Mouse (Mus musculus) heart, embryonic 12.5 days (tissue): ENCODE measurements around the gene Mrps27. TPM values are rescaled to one million over a fixed set of nuclear protein-coding genes. Genes with fewer than 3 reads are reported as not detected.
A peak's percentile ranks its signal among the peaks of the same experiment; 100 is the strongest.

Experiments used
- ATAC-seq: fragments of 200-750 bp; cut with Nextera tagmentation; 2 replicates; pipeline ENCODE4 v1.8.0; 2017; ENCODE audit warnings: moderate TSS enrichment, moderate library complexity; ENCODE audit not compliant: insufficient number of reproducible peaks, low FRiP score
- H3K27ac ChIP-seq: fragments of 300-500 bp; sonication (generic); 2 replicates; pipeline ENCODE4 v1.5.1; 2016; ENCODE audit warnings: mild to moderate bottlenecking, moderate library complexity; ENCODE audit not compliant: poor library complexity, severe bottlenecking
- H3K27me3 ChIP-seq: fragments of 300-500 bp; sonication (generic); replicated peaks from 2 replicates; pipeline ENCODE4 v1.6.1; 2016; ENCODE audit warnings: mild to moderate bottlenecking, moderate library complexity
- H3K36me3 ChIP-seq: fragments of 300-500 bp; sonication (generic); 2 replicates; pipeline ENCODE4 v1.6.1; 2016; ENCODE audit warnings: mild to moderate bottlenecking, moderate library complexity
- H3K4me1 ChIP-seq: fragments of 300-500 bp; sonication (generic); replicated peaks from 2 replicates; pipeline ENCODE4 v1.6.1; 2016; ENCODE audit warnings: mild to moderate bottlenecking
- H3K4me2 ChIP-seq: fragments of 300-500 bp; sonication (generic); 2 replicates; pipeline ENCODE4 v1.6.1; 2016; ENCODE audit warnings: mild to moderate bottlenecking, moderate library complexity
- H3K4me3 ChIP-seq: fragments of 300-500 bp; sonication (generic); 2 replicates; pipeline ENCODE4 v1.5.1; 2016; ENCODE audit warnings: mild to moderate bottlenecking
- H3K9ac ChIP-seq: fragments of 300-500 bp; sonication (generic); 2 replicates; pipeline ENCODE4 v1.6.1; 2016; ENCODE audit warnings: mild to moderate bottlenecking, moderate library complexity
- H3K9me3 ChIP-seq: fragments of 300-500 bp; sonication (generic); replicated peaks from 2 replicates; pipeline ENCODE4 v1.6.1; 2016; ENCODE audit warnings: mild to moderate bottlenecking, moderate library complexity
- WGBS: fragments of 180-500 bp; shearing (Covaris S2); methylation state at CpG from one replicate; pipeline ENCODE4 v1.1.7; 2016; 5-methylcytosine and 5-hydroxymethylcytosine counted together
- polyA plus RNA-seq: library from polyadenylated mRNA; unstranded; fragments of >200 nt; fragmentation: Nextera tagmentation; extraction: Ambion mirVana; gene quantifications from 2 replicates; pipeline ENCODE4 v1.2.1, GENCODE M21; 2016

Gene Mrps27
- polyA plus RNA-seq, 1 experiment from 2014 or later, result 72.6 TPM

DNA sequence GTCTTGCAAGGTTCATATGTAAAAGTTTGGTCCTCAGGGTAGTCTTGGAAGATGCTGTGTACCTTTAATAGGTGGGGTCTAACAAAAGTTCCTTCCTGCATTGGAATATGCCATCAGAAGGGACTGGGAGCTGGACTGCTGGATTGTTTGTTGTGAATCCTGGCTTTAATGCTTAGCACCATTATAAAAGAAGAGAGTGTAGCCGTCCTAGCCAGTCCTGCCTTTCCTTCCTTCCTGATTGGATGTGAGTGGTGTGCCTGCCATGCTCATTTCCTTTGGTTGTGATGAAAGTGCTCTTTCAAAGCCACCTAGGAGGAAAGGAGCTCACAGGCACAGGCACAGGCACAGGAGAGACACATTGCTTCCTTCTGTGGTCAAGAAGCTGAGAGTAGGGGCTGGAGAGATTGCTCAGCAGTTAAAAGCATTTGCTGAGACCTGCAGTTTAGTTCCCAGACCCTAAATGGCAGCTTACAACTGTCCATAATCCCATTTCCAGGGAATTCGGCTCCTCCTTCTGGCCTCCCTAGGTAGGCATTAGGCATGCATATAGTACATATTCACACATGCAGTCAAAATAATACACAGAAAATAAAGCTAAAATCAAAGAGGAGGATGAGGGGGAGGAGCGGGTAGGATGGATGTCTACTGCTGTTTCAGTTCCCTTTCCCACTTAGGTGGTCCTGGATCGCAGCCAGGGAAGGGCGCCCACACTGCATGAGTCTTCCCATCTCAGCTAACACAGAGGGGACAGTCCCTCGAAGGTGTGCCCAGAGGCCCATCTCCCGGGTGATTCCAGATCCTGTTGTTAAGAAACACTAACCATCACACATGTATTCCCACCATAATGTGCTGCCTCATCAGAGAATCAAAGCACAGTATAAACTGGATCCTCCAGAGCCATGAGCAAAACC is 43.6 kb downstream of the Mrps27 start:
- H3K4me2 ChIP-seq, result no peak overlapping the region
- H3K4me3 ChIP-seq, result no peak overlapping the region
- ATAC-seq, result no peak
- no peaks in the 10 kb centered on the region for H3K27me3 ChIP-seq
- WGBS, result 83% methylated on average over 7 of the region's 7 CpGs
- no peaks in the 10 kb centered on the region for H3K9me3 ChIP-seq
- 0 out of 2 replicates have a peak, but pooled peaks cover 4% of the 10 kb centered on the region for H3K4me1 ChIP-seq
- peaks cover 16% of the 10 kb centered on the region for H3K36me3 ChIP-seq
- no peak overlapping the region for H3K27ac ChIP-seq
- H3K9ac ChIP-seq, result no peak overlapping the region

DNA sequence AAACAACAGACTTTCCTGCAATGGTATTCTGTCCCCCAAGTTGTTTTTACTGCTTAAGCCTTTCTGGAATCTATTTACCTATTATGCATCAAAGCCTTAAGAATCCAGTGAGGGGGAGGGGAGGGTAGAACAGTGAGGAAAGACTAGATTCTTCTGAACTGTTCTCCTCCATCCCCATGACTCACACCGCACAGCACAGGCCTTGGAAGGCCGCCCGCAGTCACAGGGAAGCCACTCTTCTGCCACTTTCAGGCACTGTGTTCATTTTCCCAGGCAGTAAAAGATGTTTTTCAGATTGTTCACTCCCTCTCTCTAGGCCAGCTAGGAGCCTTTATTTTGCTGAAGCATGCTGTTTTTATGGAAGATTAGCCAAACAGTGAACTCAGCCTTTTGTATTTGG is 46.8 kb downstream of the Mrps27 start:
- Histone ChIP-seq H3K4me2 (no peak overlapping the region), H3K36me3 (peaks cover 7% of the 10 kb centered on the region), H3K27ac (no peak overlapping the region), H3K27me3 (no peaks in the 10 kb centered on the region), H3K9me3 (no peaks in the 10 kb centered on the region), H3K4me3 (no peak overlapping the region), H3K9ac (no peak overlapping the region), H3K4me1 (peaks cover 18% of the 10 kb centered on the region)
- 77% methylated on average over 3 of the region's 3 CpGs for WGBS
- no peak for ATAC-seq

DNA sequence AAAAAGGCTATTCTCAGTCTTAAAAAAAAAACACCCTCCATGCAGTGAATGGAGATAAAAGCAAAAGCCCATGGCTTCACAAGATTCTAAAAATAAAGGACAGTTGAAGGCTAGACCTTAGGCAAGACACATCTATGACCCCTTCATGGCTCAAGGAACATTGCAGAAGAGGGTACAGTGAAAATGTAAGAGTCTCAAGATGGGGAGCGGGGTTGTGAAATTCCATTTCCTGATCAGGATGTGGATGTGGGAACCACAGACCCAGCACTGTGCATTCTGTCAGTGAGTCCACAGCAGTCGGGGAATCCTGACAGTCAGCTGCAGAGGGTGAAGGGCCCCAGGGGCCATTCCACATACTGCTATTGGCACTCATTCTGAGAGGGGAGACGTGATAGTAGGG is 48.5 kb downstream of the Mrps27 start:
- Histone ChIP-seq H3K4me1 (peaks cover 27% of the 10 kb centered on the region), H3K4me2 (no peak overlapping the region), H3K4me3 (no peak overlapping the region), H3K36me3 (peaks cover 9% of the 10 kb centered on the region), H3K27me3 (no peaks in the 10 kb centered on the region), H3K27ac (no peak overlapping the region), H3K9me3 (no peaks in the 10 kb centered on the region), H3K9ac (no peak overlapping the region)
- WGBS, result 75% methylated on average over 3 of the region's 3 CpGs
- ATAC-seq, result no peak

DNA sequence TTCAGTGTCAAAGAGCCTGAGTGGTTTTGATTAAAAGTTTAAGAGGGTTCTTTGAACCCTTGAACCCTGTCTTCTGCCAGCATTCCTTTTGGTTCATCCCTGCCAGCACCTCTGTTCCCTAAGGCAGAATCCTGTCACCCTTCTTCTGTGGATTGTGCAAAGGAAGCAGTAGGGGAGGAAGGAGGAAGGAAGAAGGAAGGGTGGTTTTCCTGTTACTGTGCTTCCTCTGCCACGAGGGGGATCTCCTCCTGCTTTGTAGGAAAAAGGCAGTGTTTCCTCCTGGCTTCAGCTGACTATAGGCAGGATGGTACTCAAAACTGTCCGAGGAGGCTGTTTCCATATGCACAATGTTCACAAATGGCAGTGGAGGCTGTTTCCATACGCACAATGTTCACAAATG is 50.1 kb downstream of the Mrps27 start:
- no peaks in the 10 kb centered on the region for H3K27me3 ChIP-seq
- no peak overlapping the region for H3K4me2 ChIP-seq
- H3K9me3 ChIP-seq, result no peaks in the 10 kb centered on the region
- peaks cover 33% of the 10 kb centered on the region for H3K4me1 ChIP-seq
- peak overlapping the region; percentile 77; the same call in 1 of the 2 replicates for H3K27ac ChIP-seq
- H3K36me3 ChIP-seq, result peaks cover 9% of the 10 kb centered on the region
- H3K4me3 ChIP-seq, result no peak overlapping the region
- no peak for ATAC-seq
- peak overlapping the region; percentile 13; the same call in 1 of the 2 replicates for H3K9ac ChIP-seq
- WGBS, result 63% methylated on average over 3 of the region's 3 CpGs

DNA sequence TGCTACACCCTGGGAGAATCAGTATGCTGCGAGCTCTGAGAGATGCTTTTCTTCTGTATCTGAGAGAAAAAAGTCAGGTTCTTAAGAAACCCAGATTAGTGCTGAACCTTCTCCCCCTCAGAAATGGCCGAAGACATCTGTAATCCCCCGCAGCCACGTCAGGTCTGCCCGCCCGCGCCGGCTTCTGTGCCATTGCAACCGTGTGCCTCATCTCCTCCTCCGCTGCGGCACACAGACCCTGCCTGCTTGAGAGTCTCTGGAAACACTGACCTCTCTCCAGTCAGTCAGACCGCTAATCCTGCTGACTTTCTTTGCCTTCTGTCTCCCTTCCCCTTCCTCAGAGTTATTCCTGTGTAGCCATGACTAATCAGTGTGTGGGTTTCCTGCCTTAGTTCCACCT is 50.9 kb downstream of the Mrps27 start:
- Histone ChIP-seq H3K4me2 (0 out of 2 replicates have a peak overlapping the region, but pooled peaks have one; percentile 20), H3K36me3 (peaks cover 10% of the 10 kb centered on the region), H3K9ac (no peak overlapping the region), H3K27ac (peak overlapping the region; percentile 77), H3K9me3 (no peaks in the 10 kb centered on the region), H3K4me1 (peaks cover 33% of the 10 kb centered on the region), H3K4me3 (no peak overlapping the region), H3K27me3 (no peaks in the 10 kb centered on the region)
- 0 out of 2 replicates have a peak, but pooled peaks have one; percentile 45 for ATAC-seq
- WGBS, result 60% methylated on average over 12 of the region's 12 CpGs

DNA sequence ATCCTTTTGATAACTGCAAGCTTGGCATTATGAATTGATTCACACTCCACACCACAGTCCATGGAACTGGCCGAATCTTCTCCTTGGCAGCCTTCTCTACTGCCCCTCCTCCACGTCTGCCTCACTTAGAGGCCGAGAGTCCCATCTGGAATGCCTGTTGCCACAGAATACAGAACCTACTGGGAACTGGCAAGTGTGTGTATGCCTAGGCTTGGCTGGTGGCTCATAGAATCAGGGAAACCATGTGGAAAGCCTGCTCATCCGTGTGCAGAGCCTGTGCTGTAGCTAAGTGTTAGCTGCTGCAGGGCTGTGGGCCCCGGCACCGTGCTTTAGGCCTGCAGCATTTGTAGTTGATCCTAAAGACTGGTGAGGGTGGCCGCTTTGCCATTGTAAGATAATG is 52.6 kb downstream of the Mrps27 start:
- H3K27me3 ChIP-seq, result no peaks in the 10 kb centered on the region
- 71% methylated on average over 7 of the region's 7 CpGs for WGBS
- no peak overlapping the region for H3K9ac ChIP-seq
- no peaks in the 10 kb centered on the region for H3K9me3 ChIP-seq
- H3K36me3 ChIP-seq, result peaks cover 15% of the 10 kb centered on the region
- no peak for ATAC-seq
- H3K4me3 ChIP-seq, result no peak overlapping the region
- no peak overlapping the region for H3K27ac ChIP-seq
- peaks cover 33% of the 10 kb centered on the region for H3K4me1 ChIP-seq
- H3K4me2 ChIP-seq, result no peak overlapping the region

DNA sequence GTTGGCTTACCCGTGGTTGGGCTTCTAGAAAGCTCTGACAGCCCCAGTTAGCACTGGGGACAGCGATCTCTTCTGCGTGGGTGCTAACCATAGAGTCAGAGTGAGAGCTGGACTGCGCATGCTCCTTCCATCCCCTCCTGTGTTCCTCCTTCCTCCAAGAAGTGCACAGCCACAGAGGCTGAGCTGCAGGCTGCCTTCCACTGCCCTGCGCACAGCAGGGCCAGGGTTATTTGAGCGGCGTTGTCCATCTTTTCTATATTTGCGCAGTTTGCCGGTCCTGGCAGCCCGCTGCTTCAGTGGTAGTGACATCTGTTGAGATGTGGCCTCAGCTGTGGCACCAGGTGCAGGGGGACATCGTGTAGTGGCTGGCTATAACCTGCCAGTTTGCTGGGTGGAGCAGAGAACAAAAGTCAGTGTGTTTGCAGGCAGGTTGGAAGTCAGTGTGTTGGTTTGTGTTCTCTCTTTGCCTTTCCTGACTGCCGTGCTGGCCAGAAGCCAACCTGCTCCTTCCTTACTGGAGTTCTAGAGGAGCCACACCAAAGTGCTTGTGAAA is 53.6 kb downstream of the Mrps27 start:
- H3K9me3 ChIP-seq, result no peaks in the 10 kb centered on the region
- H3K4me1 ChIP-seq, result peaks cover 33% of the 10 kb centered on the region
- WGBS, result 88% methylated on average over 12 of the region's 12 CpGs
- H3K27ac ChIP-seq, result peak overlapping the region; percentile 37; the same call in 1 of the 2 replicates
- peaks cover 22% of the 10 kb centered on the region for H3K36me3 ChIP-seq
- no peak overlapping the region for H3K4me3 ChIP-seq
- peak overlapping the region; percentile 11; the same call in 1 of the 2 replicates for H3K9ac ChIP-seq
- no peak for ATAC-seq
- H3K4me2 ChIP-seq, result no peak overlapping the region
- H3K27me3 ChIP-seq, result no peaks in the 10 kb centered on the region

DNA sequence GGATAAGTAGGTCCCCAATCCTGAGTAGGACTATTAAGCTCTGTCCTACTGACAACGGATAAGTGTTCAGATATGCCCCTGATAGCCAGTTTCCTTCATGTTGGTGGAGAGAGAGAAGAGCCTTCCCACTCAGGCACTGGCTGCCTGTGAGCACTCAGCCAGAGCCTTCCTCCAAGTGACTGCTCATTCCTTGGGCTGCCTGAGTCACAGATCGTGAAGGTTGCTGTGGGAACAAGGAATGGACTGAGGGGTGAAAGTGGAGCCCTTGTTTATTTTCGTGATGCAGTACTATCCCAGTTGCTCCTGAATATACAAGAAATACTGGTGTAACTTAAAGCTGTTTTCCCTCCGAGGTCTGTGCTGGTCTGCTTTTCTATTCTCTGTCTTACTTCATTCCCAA is 54.8 kb downstream of the Mrps27 start:
- H3K27ac ChIP-seq, result no peak overlapping the region
- ATAC-seq, result no peak

DNA sequence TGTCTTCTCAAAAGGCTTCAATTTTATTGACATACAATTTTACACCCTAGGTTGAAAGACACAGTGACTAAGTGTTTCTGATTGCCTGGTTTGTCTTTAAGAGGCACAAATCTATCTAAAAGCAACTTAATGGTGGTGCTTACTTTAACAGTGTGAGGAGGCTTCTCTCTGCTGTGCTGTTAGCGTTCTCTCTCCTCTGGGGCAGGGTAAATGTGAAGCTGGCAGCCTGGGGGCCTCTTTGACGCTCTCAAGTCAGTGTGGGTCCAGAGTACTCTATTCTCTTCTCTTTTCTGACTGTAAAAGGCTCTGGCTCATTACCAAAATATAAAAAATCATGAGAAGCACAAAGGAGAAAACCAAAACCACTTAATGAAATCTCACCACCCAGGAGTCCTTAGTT is 64.6 kb downstream of the Mrps27 start:
- no peak overlapping the region for H3K4me3 ChIP-seq
- H3K9ac ChIP-seq, result no peak overlapping the region
- ATAC-seq, result no peak
- peaks cover 20% of the 10 kb centered on the region for H3K4me1 ChIP-seq
- H3K27ac ChIP-seq, result no peak overlapping the region
- WGBS, result 67% methylated on average over 2 of the region's 2 CpGs
- no peaks in the 10 kb centered on the region for H3K9me3 ChIP-seq
- H3K27me3 ChIP-seq, result no peaks in the 10 kb centered on the region
- no peak overlapping the region for H3K4me2 ChIP-seq
- peaks cover 51% of the 10 kb centered on the region for H3K36me3 ChIP-seq

More for the DNA sequence above, 54.8 kb downstream of the Mrps27 start:
- 59% methylated on average over 4 of the region's 4 CpGs for WGBS
- Histone ChIP-seq H3K36me3 (peaks cover 24% of the 10 kb centered on the region), H3K4me1 (peaks cover 33% of the 10 kb centered on the region), H3K4me2 (no peak overlapping the region), H3K9ac (no peak overlapping the region), H3K4me3 (no peak overlapping the region), H3K27me3 (no peaks in the 10 kb centered on the region), H3K9me3 (no peaks in the 10 kb centered on the region)

DNA sequence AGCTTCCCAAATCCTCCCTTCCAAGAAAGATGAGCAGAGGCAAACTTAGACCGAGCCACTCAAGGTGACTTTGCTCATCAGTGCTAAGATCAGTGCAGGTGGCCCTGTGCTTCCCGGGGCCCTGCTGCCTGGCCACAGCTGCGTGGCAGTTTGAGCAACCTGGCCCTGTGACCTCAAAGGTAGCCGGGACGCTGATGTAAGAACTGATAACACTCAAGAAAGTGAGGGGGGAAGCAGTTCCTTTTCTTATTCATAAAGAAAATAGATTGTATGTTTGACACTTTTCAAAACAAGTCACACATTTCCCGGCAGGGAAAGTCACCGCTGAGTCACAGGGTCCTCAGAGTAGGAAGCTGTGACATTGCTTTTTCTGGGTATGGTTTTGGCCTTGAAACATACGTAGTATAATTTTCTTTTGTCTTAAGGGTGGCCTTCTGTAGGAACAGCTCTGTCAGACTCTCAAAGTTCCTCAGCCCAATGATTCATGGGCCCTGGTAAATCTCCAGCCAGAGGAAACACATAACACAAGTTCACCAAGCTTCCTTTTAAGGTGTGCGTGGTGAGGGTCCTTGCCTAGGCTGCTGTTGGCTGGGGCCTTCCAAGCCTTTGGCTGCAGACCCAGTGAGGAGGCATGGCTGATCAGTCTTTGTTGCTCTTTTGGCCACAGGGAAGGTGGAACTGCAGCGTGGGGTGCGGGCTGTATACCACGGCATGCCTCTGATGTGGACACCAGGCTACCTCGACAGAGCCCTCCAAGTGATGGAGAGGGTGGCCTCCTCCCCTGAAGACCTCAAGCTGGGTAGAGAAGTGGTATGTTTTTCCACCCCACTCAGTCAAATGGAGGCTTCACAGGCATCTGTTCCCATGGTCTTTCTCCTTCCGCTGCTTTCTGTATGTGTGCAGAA is 66.3 kb downstream of the Mrps27 start:
- Histone ChIP-seq H3K27ac (no peak overlapping the region), H3K27me3 (no peaks in the 10 kb centered on the region), H3K36me3 (peaks cover 50% of the 10 kb centered on the region), H3K4me2 (no peak overlapping the region), H3K4me1 (peaks cover 31% of the 10 kb centered on the region), H3K4me3 (no peak overlapping the region), H3K9ac (no peak overlapping the region), H3K9me3 (no peaks in the 10 kb centered on the region)
- no peak for ATAC-seq
- WGBS, result 81% methylated on average over 14 of the region's 14 CpGs

DNA sequence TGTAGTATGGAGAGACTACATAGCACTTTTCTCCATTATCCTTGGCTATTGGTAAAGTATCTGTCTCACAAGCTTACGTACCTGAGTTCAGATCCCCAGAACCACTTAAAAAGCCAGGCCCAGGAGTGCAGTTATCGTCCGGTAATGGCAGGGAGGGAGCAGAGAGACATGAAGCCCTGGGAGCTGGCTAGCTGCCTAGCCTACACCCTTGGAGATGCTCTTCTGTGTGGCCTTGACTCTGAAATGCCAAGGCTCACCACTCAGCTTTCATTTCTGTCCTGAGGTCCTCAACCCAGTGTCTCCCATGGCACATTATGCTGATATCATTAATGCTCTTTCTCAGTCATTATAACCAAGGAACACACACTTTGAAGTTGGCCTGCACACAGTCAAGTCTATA is 67.2 kb downstream of the Mrps27 start:
- Histone ChIP-seq H3K4me3 (no peak overlapping the region), H3K27me3 (no peaks in the 10 kb centered on the region), H3K9me3 (no peaks in the 10 kb centered on the region), H3K36me3 (peaks cover 42% of the 10 kb centered on the region), H3K9ac (no peak overlapping the region), H3K4me1 (peaks cover 38% of the 10 kb centered on the region), H3K27ac (no peak overlapping the region), H3K4me2 (no peak overlapping the region)
- no peak for ATAC-seq
- WGBS, result 84% methylated on average over 3 of the region's 3 CpGs
